Mouse (Mus musculus) liver, embryonic 14.5 days (tissue): ENCODE data around the gene Fbxl22. TPM values are rescaled to one million over a fixed set of nuclear protein-coding genes. Genes with fewer than 3 reads are reported as not detected.
A peak's percentile ranks its signal among the peaks of the same experiment; 100 is the strongest.

ENCODE experiments used
- ATAC-seq: fragments of 200-750 bp; cut with Nextera tagmentation; 2 replicates; pipeline ENCODE4 v1.8.0; 2017; ENCODE audit warnings: moderate number of reproducible peaks, mild to moderate bottlenecking, moderate library complexity; ENCODE audit not compliant: insufficient read depth
- DNase-seq, 3 experiments: peaks; one replicate each; pipeline ENCODE4 v3.0.0-alpha.2; 2012 to 2013; ENCODE audit warnings: low read depth in 3 of 3, low spot score in 3 of 3
- H3K27ac ChIP-seq: fragments of 300-500 bp; sonication (generic); 2 replicates; pipeline ENCODE4 v1.5.1; 2014; ENCODE audit warnings: moderate library complexity, mild to moderate bottlenecking, control low read depth, inconsistent platforms
- H3K27me3 ChIP-seq: fragments of 300-500 bp; sonication (generic); 2 replicates; pipeline ENCODE4 v1.6.1; 2014; ENCODE audit warnings: mild to moderate bottlenecking, low read length, moderate library complexity; ENCODE audit not compliant: control insufficient read depth, insufficient read depth
- H3K36me3 ChIP-seq: fragments of 300-500 bp; sonication (generic); replicated peaks from 2 replicates; pipeline ENCODE4 v1.6.1; 2014; ENCODE audit warnings: low read depth; ENCODE audit not compliant: control insufficient read depth, insufficient read depth
- H3K4me1 ChIP-seq, 2 experiments: fragments of 200-500 bp in 1 of 2; fragments of 300-500 bp in 1 of 2; sonication (generic) in 1 of 2; replicated peaks; 2 replicates each; pipeline ENCODE4 v1.6.1; 2012 to 2014; ENCODE audit warnings: antibody characterized with exemption in 1 of 2, inconsistent platforms in 1 of 2, low read length in 1 of 2; ENCODE audit not compliant: control insufficient read depth in 2 of 2, insufficient read depth in 2 of 2
- H3K4me2 ChIP-seq: fragments of 300-500 bp; sonication (generic); 2 replicates; pipeline ENCODE4 v1.6.1; 2014; ENCODE audit warnings: low read depth, mild to moderate bottlenecking, control low read depth, moderate library complexity
- H3K4me3 ChIP-seq, 2 experiments: fragments of 200-500 bp in 1 of 2; fragments of 300-500 bp in 1 of 2; sonication (generic) in 1 of 2; 2 replicates each; pipeline ENCODE4 v1.5.1; 2012 to 2014; ENCODE audit warnings: low read depth in 2 of 2, low read length in 2 of 2, mild to moderate bottlenecking in 2 of 2, control low read depth in 1 of 2, inconsistent platforms in 1 of 2, moderate library complexity in 1 of 2; ENCODE audit not compliant: insufficient read depth in 1 of 2
- H3K9ac ChIP-seq: fragments of 300-500 bp; sonication (generic); replicated peaks from 2 replicates; pipeline ENCODE4 v1.6.1; 2014; ENCODE audit warnings: mild to moderate bottlenecking, control low read depth, moderate library complexity
- H3K9me3 ChIP-seq: fragments of 300-500 bp; sonication (generic); 2 replicates; pipeline ENCODE4 v1.6.1; 2016; ENCODE audit warnings: low read length, mixed read lengths; ENCODE audit not compliant: control insufficient read depth
- CTCF ChIP-seq: IDR thresholded peaks from 2 replicates; pipeline ENCODE4 v1.5.1; 2016; ENCODE audit warnings: antibody characterized with exemption, low read depth, control low read depth
- EP300 ChIP-seq: IDR thresholded peaks from 2 replicates; pipeline ENCODE4 v1.6.1; 2016; ENCODE audit warnings: antibody characterized with exemption, low read depth
- WGBS: fragments of 180-500 bp; shearing (Covaris S2); extraction: QIAGEN DNeasy Blood & Tissue Kit; methylation state at CpG from one replicate; pipeline ENCODE4 v1.1.7; 2014; ENCODE audit not compliant: insufficient replicate concordance; 5-methylcytosine and 5-hydroxymethylcytosine counted together
- polyA plus RNA-seq, 2 experiments: library from polyadenylated mRNA; depleted of rRNA in 1 of 2; stranded (reverse) in 1 of 2; unstranded in 1 of 2; fragments of >200 nt; fragmentation: Nextera tagmentation in 1 of 2; extraction: Ambion mirVana in 1 of 2; gene quantifications; 2 replicates each; pipeline versions ENCODE4 v1.2.1 to v1.2.3; 2012 to 2014

The Fbxl22 gene
- polyA plus RNA-seq, 2 experiments, result 0.13 to 0.44 TPM

GRCm38 (mm10) chr9:66505141-66505917, 9.1 kb downstream of the Fbxl22 start:
- H3K27ac ChIP-seq, result peak overlapping the region; percentile 88
- peak overlapping the region; percentile 28 to 41; a peak in 2 of 4 replicates for H3K4me3 ChIP-seq
- 33% methylated on average over 9 of the region's 9 CpGs for WGBS
- peak overlapping the region; percentile 59 for H3K9ac ChIP-seq
- H3K4me2 ChIP-seq, result peak overlapping the region; percentile 73
- peak; percentile 87 to 93 (median 92) for DNase-seq
- no peaks in the 10 kb centered on the region for H3K27me3 ChIP-seq
- ATAC-seq, result peak; percentile 94
- H3K9me3 ChIP-seq, result no peaks in the 10 kb centered on the region
- peaks cover 84% of the 10 kb centered on the region for H3K36me3 ChIP-seq
- peaks cover 34 to 41% of the 10 kb centered on the region in 2 experiments for H3K4me1 ChIP-seq
- TF ChIP-seq CTCF, result no peak
- TF ChIP-seq EP300, result peak; percentile 89

- H3K36me3 ChIP-seq, result peaks cover 84% of the 10 kb centered on the region
- ATAC-seq, result no peak
- no peaks in the 10 kb centered on the region for H3K9me3 ChIP-seq
- WGBS, result 88% methylated on average over 13 of the region's 13 CpGs
- peaks cover 34 to 39% of the 10 kb centered on the region in 2 experiments for H3K4me1 ChIP-seq
- H3K9ac ChIP-seq, result no peak overlapping the region
- H3K4me2 ChIP-seq, result peak overlapping the region; percentile 73; the same call in 1 of the 2 replicates
- no peak for DNase-seq
- H3K27me3 ChIP-seq, result no peaks in the 10 kb centered on the region
- TF ChIP-seq CTCF (no peak), EP300 (no peak)
- H3K4me3 ChIP-seq, result no peak overlapping the region
- H3K27ac ChIP-seq, result peak overlapping the region; percentile 88
Observed at GRCm38 (mm10) chr9:66504518-66504917, 9.9 kb downstream of the Fbxl22 start.

- Histone ChIP-seq H3K4me2 (peak overlapping the region; percentile 39), H3K36me3 (peaks cover 84% of the 10 kb centered on the region), H3K9me3 (no peaks in the 10 kb centered on the region), H3K27me3 (no peaks in the 10 kb centered on the region), H3K9ac (peak overlapping the region; percentile 62), H3K4me3 (no peak overlapping the region), H3K27ac (peak overlapping the region; percentile 88), H3K4me1 (peaks cover 34 to 39% of the 10 kb centered on the region in 2 experiments)
- peak; percentile 58 to 63 (median 63) for DNase-seq
- TF ChIP-seq EP300 (peak; percentile 59; the same call in 1 of the 2 replicates), CTCF (peak; percentile 87)
- WGBS, result 32% methylated on average over 4 of the region's 4 CpGs
- ATAC-seq, result peak; percentile 70
Observed at GRCm38 (mm10) chr9:66503879-66504411, 10.4 kb downstream of the Fbxl22 start.

- WGBS, result 90% methylated on average over 2 of the region's 2 CpGs
- Histone ChIP-seq H3K9me3 (no peaks in the 10 kb centered on the region), H3K27ac (no peak overlapping the region), H3K4me3 (no peak overlapping the region), H3K36me3 (peaks cover 80% of the 10 kb centered on the region), H3K27me3 (no peaks in the 10 kb centered on the region), H3K9ac (no peak overlapping the region), H3K4me2 (no peak overlapping the region), H3K4me1 (peaks cover 27 to 32% of the 10 kb centered on the region in 2 experiments)
- TF ChIP-seq CTCF (no peak), EP300 (no peak)
- DNase-seq (no peak), ATAC-seq (no peak)
Observed at GRCm38 (mm10) chr9:66501248-66501647, 13.1 kb downstream of the Fbxl22 start.

GRCm38 (mm10) chr9:66493992-66494391, 20.4 kb downstream of the Fbxl22 start:
- DNase-seq (no peak), ATAC-seq (no peak)
- Histone ChIP-seq H3K27me3 (no peaks in the 10 kb centered on the region), H3K4me3 (no peak overlapping the region), H3K9ac (no peak overlapping the region), H3K36me3 (peaks cover 88% of the 10 kb centered on the region), H3K4me1 (no peaks in the 10 kb centered on the region), H3K27ac (no peak overlapping the region), H3K4me2 (no peak overlapping the region), H3K9me3 (no peaks in the 10 kb centered on the region)
- no peak for TF ChIP-seq CTCF
- no peak for TF ChIP-seq EP300
